Mouse (Mus musculus) small intestine, adult 2 months (tissue): ENCODE data around the gene Stat1. TPM values are rescaled to one million over a fixed set of nuclear protein-coding genes. Genes with fewer than 3 reads are reported as not detected.

ENCODE experiments used
- H3K27ac ChIP-seq: fragments of 200-500 bp; 2 replicates; pipeline ENCODE4 v1.5.1; 2012; ENCODE audit warnings: low read depth, low read length, control low read depth, inconsistent platforms; ENCODE audit not compliant: insufficient read depth
- H3K27me3 ChIP-seq: fragments of 200-500 bp; 2 replicates; pipeline ENCODE4 v1.6.1; 2012; ENCODE audit warnings: mild to moderate bottlenecking, moderate library complexity, low read length, inconsistent platforms; ENCODE audit not compliant: control insufficient read depth, insufficient read depth
- H3K36me3 ChIP-seq: fragments of 200-500 bp; 2 replicates; pipeline ENCODE4 v1.6.1; 2012; ENCODE audit warnings: mild to moderate bottlenecking, low read length, control low read depth, inconsistent platforms; ENCODE audit not compliant: control insufficient read depth, insufficient read depth
- H3K4me1 ChIP-seq: fragments of 200-500 bp; 2 replicates; pipeline ENCODE4 v1.6.1; 2012; ENCODE audit warnings: low read length, inconsistent platforms, mixed read lengths; ENCODE audit not compliant: control insufficient read depth, insufficient read depth, insufficient read length
- H3K4me3 ChIP-seq: fragments of 200-500 bp; 2 replicates; pipeline ENCODE4 v1.5.1; 2012; ENCODE audit warnings: low read depth, mild to moderate bottlenecking, control low read depth, inconsistent platforms, low read length, moderate library complexity
- CTCF ChIP-seq: fragments of 200-500 bp; IDR thresholded peaks from 2 replicates; pipeline ENCODE4 v1.5.1; 2012; ENCODE audit warnings: low read depth, mild to moderate bottlenecking, control low read depth, inconsistent platforms, low read length, moderate library complexity, mixed read lengths; ENCODE audit not compliant: insufficient replicate concordance, insufficient read length; ENCODE audit errors: extremely low read depth
- POLR2A ChIP-seq: fragments of 200-500 bp; IDR thresholded peaks from 2 replicates; pipeline ENCODE4 v1.6.1; 2012; ENCODE audit warnings: low read depth, mild to moderate bottlenecking, control low read depth, inconsistent platforms, low read length, moderate library complexity
- WGBS: fragments of 180-500 bp; shearing (Covaris S2); methylation state at CpG from one replicate; pipeline ENCODE4 v1.1.7; 2018; 5-methylcytosine and 5-hydroxymethylcytosine counted together
- polyA plus RNA-seq: library from polyadenylated mRNA; depleted of rRNA; stranded (reverse); fragments of >200 nt; gene quantifications from 2 replicates; pipeline ENCODE4 v1.2.3, GENCODE M21; 2012; rRNA removed

Stat1 gene
- polyA plus RNA-seq, 1 experiment = 87.0 TPM

DNA sequence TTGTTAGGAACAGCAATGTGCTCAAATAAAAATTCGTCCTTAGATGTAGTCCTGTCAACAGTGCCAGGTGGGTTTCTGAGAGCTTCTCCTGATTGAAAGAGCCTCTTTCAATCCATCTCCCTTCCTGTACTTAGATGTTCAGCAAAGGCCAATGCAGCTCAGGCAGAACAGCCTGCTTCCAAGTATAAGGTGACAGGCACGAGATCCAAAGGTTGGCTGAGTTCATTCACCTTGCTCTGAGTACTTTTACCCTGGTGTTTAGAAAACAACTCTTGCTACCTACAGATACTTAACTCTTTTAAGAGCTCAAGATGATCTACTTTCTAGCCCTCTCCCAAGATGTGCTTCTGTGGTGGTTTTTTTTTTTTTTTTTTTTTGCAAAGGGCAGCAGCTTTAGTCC lies 57.8 kb downstream of the Stat1 start:
- WGBS = 56% methylated on average over 2 of the region's 2 CpGs
- H3K27ac ChIP-seq = no peak overlapping the region
- no peak overlapping the region for H3K4me3 ChIP-seq
- H3K4me1 ChIP-seq = no peaks in the 10 kb centered on the region
- H3K27me3 ChIP-seq = no peaks in the 10 kb centered on the region
- TF ChIP-seq CTCF = no peak
- TF ChIP-seq POLR2A = no peak
- H3K36me3 ChIP-seq = peaks cover 4% of the 10 kb centered on the region; the same call in 1 of the 2 replicates

- no peak overlapping the region for H3K27ac ChIP-seq
- no peaks in the 10 kb centered on the region for H3K4me1 ChIP-seq
- no peak overlapping the region for H3K4me3 ChIP-seq
- no peaks in the 10 kb centered on the region for H3K27me3 ChIP-seq
- TF ChIP-seq POLR2A = no peak
- TF ChIP-seq CTCF = no peak
- peaks cover 10% of the 10 kb centered on the region; the same call in 1 of the 2 replicates for H3K36me3 ChIP-seq
- WGBS = 94% methylated on average over 9 of the region's 9 CpGs
Observed at GRCm38 (mm10) chr1:52179939-52180568, 60.8 kb downstream of the Stat1 start.

- Histone ChIP-seq H3K27ac (no peak overlapping the region), H3K36me3 (peaks cover 11% of the 10 kb centered on the region), H3K27me3 (no peaks in the 10 kb centered on the region), H3K4me1 (no peaks in the 10 kb centered on the region), H3K4me3 (no peak overlapping the region)
- TF ChIP-seq POLR2A (no peak), CTCF (no peak)
Observed at GRCm38 (mm10) chr1:52181994-52182393, 62.8 kb downstream of the Stat1 start.

DNA sequence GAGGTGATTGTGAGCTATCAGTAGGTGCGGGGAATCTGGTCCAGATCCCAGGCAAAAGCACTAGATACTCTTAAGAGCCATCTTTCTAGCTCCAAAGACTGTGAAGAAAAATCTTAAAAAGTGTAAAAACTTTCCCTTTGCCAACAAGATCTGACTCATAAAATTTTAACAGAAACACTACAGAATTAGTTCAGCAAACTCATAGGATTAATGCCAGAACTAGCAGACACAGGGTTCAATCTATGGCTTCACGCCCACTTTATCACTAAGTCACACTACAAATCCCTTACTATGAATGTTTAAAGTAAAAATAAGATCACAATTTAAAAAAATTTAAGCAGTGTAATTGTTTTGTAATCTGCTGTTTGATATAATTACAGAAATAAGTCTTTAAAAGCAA lies 63.8 kb downstream of the Stat1 start:
- Histone ChIP-seq H3K4me3 (no peak overlapping the region), H3K27ac (no peak overlapping the region), H3K36me3 (peaks cover 16% of the 10 kb centered on the region), H3K4me1 (no peaks in the 10 kb centered on the region), H3K27me3 (no peaks in the 10 kb centered on the region)
- TF ChIP-seq CTCF (no peak), POLR2A (no peak)
- WGBS = 88% methylated on average over 2 of the region's 2 CpGs

Other genes starting within 250 kb of the Stat1 start
- gene Myo1b, start 203.4 kb upstream of the Stat1 start, polyA plus RNA-seq = 1.0 and 2.6 TPM in 2 replicates
- gene Stat4, start 132.3 kb upstream of the Stat1 start, polyA plus RNA-seq = 0.22 and 0.34 TPM in 2 replicates
- 4.6 and 32.8 TPM in 2 replicates for gene Gls, start 113.8 kb downstream of the Stat1 start, polyA plus RNA-seq